Mouse (Mus musculus): ENCODE results near the gene Mogs. TPM values are rescaled to one million over a fixed set of nuclear protein-coding genes. Genes with fewer than 3 reads are reported as not detected.

Gene Mogs
- total and polyA plus RNA-seq, 3 experiments: 57.2 to 78.9 (median 77.3) TPM

- H3K27ac ChIP-seq (ENCODE audit: insufficient read depth, low read depth): no peak overlapping the region
- DNase-seq (ENCODE audit: extremely low read depth): peak; percentile 96
- dilution Hi-C loops (cut with MboI; ENCODE audit: extremely low pct_ligation_motif_present, extremely low pct_unique_long_range_greater_than_20kb, low sequenced_read_pairs): no loop called here
Observed at GRCm38 (mm10) chr6:83124851-83125312, 9.6 kb downstream of the Mogs start.

DNA sequence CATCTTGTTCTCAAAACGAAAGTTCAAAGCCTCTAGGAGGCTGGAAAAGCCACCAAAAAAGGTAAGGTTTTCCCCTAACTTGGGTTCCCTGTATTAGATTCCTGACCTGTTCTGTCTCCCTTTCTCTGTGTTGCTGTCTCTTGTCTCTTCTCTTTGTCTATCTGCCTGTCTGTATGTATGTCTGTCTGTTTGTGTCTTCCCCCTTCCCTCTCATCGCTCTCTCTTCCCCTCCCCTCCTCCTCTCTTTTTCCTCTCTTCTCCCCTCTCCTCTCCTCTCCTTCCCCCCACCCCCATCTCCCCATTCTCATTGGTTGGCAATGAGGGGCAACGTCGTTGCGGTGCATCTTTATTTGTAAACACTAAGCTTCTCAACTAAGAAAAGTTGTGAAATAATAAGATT, 10.0 kb downstream of the Mogs start, which contains the start of gene Ino80b:
TSS of gene Ino80b (minus strand) at position 101 of the 400 bp plus-strand sequence.
- H3K36me3 ChIP-seq (replicated peaks in 1 of 2; ENCODE audit: control insufficient read depth in 1 of 2, insufficient read depth in 1 of 2, low read length in 1 of 2): peaks cover 2 to 8% of the 10 kb centered on the region in 2 experiments
- no peaks in the 10 kb centered on the region for H3K9me3 ChIP-seq (replicated peaks; ENCODE audit: low read length)
- peak within 1 kb of the TSS; percentile 80 to 92 (median 88) for H3K4me3 ChIP-seq (replicated peaks in 1 of 3; ENCODE audit: low read depth in 2 of 3, low read length in 2 of 3, poor library complexity in 1 of 3)
- H3K27me3 ChIP-seq (replicated peaks): no peaks in the 10 kb centered on the region
- TF ChIP-seq RCOR1 (conservative IDR thresholded peaks at IDR 0.05; ENCODE audit: low read depth, low read length): no peak
- dilution Hi-C loops (cut with MboI; ENCODE audit: extremely low pct_ligation_motif_present, extremely low pct_unique_long_range_greater_than_20kb, low sequenced_read_pairs) (no loop called here), in situ Hi-C loops (cut with MboI; ENCODE audit: low pct_ligation_motif_present, low pct_unique_long_range_greater_than_20kb, low sequenced_read_pairs) (no loop called here)
- H3K27ac ChIP-seq (ENCODE audit: insufficient read depth, low read depth): no peak within 1 kb of the TSS
- H3K4me1 ChIP-seq (ENCODE audit: control insufficient read depth in 1 of 2, insufficient read depth in 2 of 2): peaks cover 2 to 37% of the 10 kb centered on the region in 2 experiments
- H3K9ac ChIP-seq (ENCODE audit: insufficient read depth, low read depth): peak within 1 kb of the TSS; percentile 94
- peak within 1 kb of the TSS; percentile 82 for H3K4me2 ChIP-seq (ENCODE audit: insufficient read depth, low read depth, poor library complexity, severe bottlenecking)
- H3K79me2 ChIP-seq (replicated peaks; ENCODE audit: control insufficient read depth, extremely low read depth, insufficient read depth, poor library complexity, severe bottlenecking): no peaks in the 10 kb centered on the region
- no peak for DNase-seq (ENCODE audit: extremely low read depth)

More at GRCm38 (mm10) chr6:83124851-83125312, 9.6 kb downstream of the Mogs start:
- Histone ChIP-seq H3K9ac (ENCODE audit: insufficient read depth, low read depth) (peak overlapping the region; percentile 94), H3K36me3 (replicated peaks in 1 of 2; ENCODE audit: control insufficient read depth in 1 of 2, insufficient read depth in 1 of 2, low read length in 1 of 2) (peaks cover 2 to 9% of the 10 kb centered on the region in 2 experiments), H3K27me3 (replicated peaks) (no peaks in the 10 kb centered on the region), H3K79me2 (replicated peaks; ENCODE audit: control insufficient read depth, extremely low read depth, insufficient read depth, poor library complexity, severe bottlenecking) (no peaks in the 10 kb centered on the region), H3K4me2 (ENCODE audit: insufficient read depth, low read depth, poor library complexity, severe bottlenecking) (peak overlapping the region; percentile 82), H3K9me3 (replicated peaks; ENCODE audit: low read length) (no peaks in the 10 kb centered on the region), H3K4me3 (replicated peaks in 1 of 3; ENCODE audit: low read depth in 2 of 3, low read length in 2 of 3, poor library complexity in 1 of 3) (peak overlapping the region; percentile 80 to 92 (median 88)), H3K4me1 (ENCODE audit: control insufficient read depth in 1 of 2, insufficient read depth in 2 of 2) (peaks cover 6 to 42% of the 10 kb centered on the region in 2 experiments)
- TF ChIP-seq UBTF (IDR thresholded peaks at IDR 0.05; ENCODE audit: low read depth, low read length): no peak
- TF ChIP-seq GABPA (IDR thresholded peaks at IDR 0.05; ENCODE audit: insufficient replicate concordance, low read depth, low read length): peak; percentile 31; the same call in 1 of the 2 replicates
- TF ChIP-seq CTCF (conservative IDR thresholded peaks at IDR 0.05 in 1 of 2, IDR thresholded peaks at IDR 0.05 in 1 of 2; ENCODE audit: low read depth in 2 of 2, low read length in 2 of 2): no peak
- TF ChIP-seq RAD21 (IDR thresholded peaks at IDR 0.05; ENCODE audit: low read depth, low read length): no peak
- no peak for TF ChIP-seq CHD1 (IDR thresholded peaks at IDR 0.05; ENCODE audit: low read depth, low read length)
- TF ChIP-seq JUND (conservative IDR thresholded peaks at IDR 0.05; ENCODE audit: low read depth, low read length): no peak
- no peak for TF ChIP-seq ZMIZ1 (IDR thresholded peaks at IDR 0.05; ENCODE audit: low read depth, low read length)
- TF ChIP-seq E2F4 (IDR thresholded peaks at IDR 0.05; ENCODE audit: insufficient replicate concordance, low read depth, low read length): peak; percentile 33; the same call in 1 of the 2 replicates
- peak; percentile 97 for TF ChIP-seq SIN3A (IDR thresholded peaks at IDR 0.05; ENCODE audit: low read length)
- TF ChIP-seq RCOR1 (conservative IDR thresholded peaks at IDR 0.05; ENCODE audit: low read depth, low read length): peak; percentile 61
- TF ChIP-seq ZKSCAN1 (IDR thresholded peaks at IDR 0.05; ENCODE audit: borderline replicate concordance, low read depth, low read length): no peak
- peak; percentile 42 for TF ChIP-seq MAZ (IDR thresholded peaks at IDR 0.05; ENCODE audit: low read depth, low read length)
- TF ChIP-seq USF2 (conservative IDR thresholded peaks at IDR 0.05; ENCODE audit: low read depth, low read length): no peak
- no peak for TF ChIP-seq USF1 (IDR thresholded peaks at IDR 0.05; ENCODE audit: low read depth, low read length)
- TF ChIP-seq MEF2A (IDR thresholded peaks at IDR 0.05; ENCODE audit: borderline replicate concordance, low read depth, low read length): peak; percentile 76; the same call in 1 of the 2 replicates
- peak; percentile 77; the same call in 1 of the 2 replicates for TF ChIP-seq NELFE (IDR thresholded peaks at IDR 0.05; ENCODE audit: low read depth, low read length)
- TF ChIP-seq TCF12 (IDR thresholded peaks at IDR 0.05; ENCODE audit: low read depth, low read length): peak; percentile 87
- peak; percentile 95 for TF ChIP-seq ELF1 (IDR thresholded peaks at IDR 0.05; ENCODE audit: low read depth, low read length)
- no peak for TF ChIP-seq PAX5 (IDR thresholded peaks at IDR 0.05; ENCODE audit: low read length)
- peak; percentile 66; the same call in 1 of the 2 replicates for TF ChIP-seq IRF4 (IDR thresholded peaks at IDR 0.05; ENCODE audit: low read depth, low read length)
- peak; percentile 83 for TF ChIP-seq POLR2A (IDR thresholded peaks at IDR 0.05; ENCODE audit: low read depth, low read length)
- TF ChIP-seq EP300 (IDR thresholded peaks at IDR 0.05; ENCODE audit: low read length): no peak
- TF ChIP-seq SMC3 (IDR thresholded peaks at IDR 0.05; ENCODE audit: low read depth, low read length): no peak
- peak; percentile 89 for TF ChIP-seq MXI1 (IDR thresholded peaks at IDR 0.05; ENCODE audit: low read depth, low read length)
- peak; percentile 86; the same call in 1 of the 2 replicates for TF ChIP-seq KAT2A (IDR thresholded peaks at IDR 0.05; ENCODE audit: insufficient replicate concordance, low read length)
- no peak for TF ChIP-seq MAFK (IDR thresholded peaks at IDR 0.05; ENCODE audit: insufficient replicate concordance, low read length)
- TF ChIP-seq NRF1 (IDR thresholded peaks at IDR 0.05; ENCODE audit: low read depth, low read length): peak; percentile 65
- TF ChIP-seq JUN (IDR thresholded peaks at IDR 0.05; ENCODE audit: insufficient read depth, low read depth, low read length): peak; percentile 19; the same call in 1 of the 2 replicates
- peak; percentile 34; the same call in 1 of the 2 replicates for TF ChIP-seq BHLHE40 (IDR thresholded peaks at IDR 0.05; ENCODE audit: low read depth, low read length)
- 0 out of 2 replicates have a peak, but pooled peaks have one; percentile 20 for TF ChIP-seq ZNF384 (IDR thresholded peaks at IDR 0.05; ENCODE audit: low read depth, low read length)
- peak; percentile 58; the same call in 1 of the 2 replicates for TF ChIP-seq CHD2 (IDR thresholded peaks at IDR 0.05; ENCODE audit: low read length)
- TF ChIP-seq MAX (IDR thresholded peaks at IDR 0.05; ENCODE audit: low read length): peak; percentile 54
- TF ChIP-seq MYC (IDR thresholded peaks at IDR 0.05; ENCODE audit: low read depth, low read length): peak; percentile 71; the same call in 1 of the 2 replicates
- no peak for TF ChIP-seq ZC3H11A (IDR thresholded peaks at IDR 0.05; ENCODE audit: low read depth, low read length)
- no peak; the same call in 1 of the 2 replicates for TF ChIP-seq ETS1 (conservative IDR thresholded peaks at IDR 0.05; ENCODE audit: low read depth, low read length)
- peak; percentile 29; the same call in 1 of the 2 replicates for TF ChIP-seq POLR2AphosphoS2 (IDR thresholded peaks at IDR 0.05; ENCODE audit: low read depth, low read length)
- TF ChIP-seq TBP (conservative IDR thresholded peaks at IDR 0.05; ENCODE audit: low read depth, low read length): peak; percentile 91
- TF ChIP-seq HCFC1 (IDR thresholded peaks at IDR 0.05; ENCODE audit: low read depth, low read length): peak; percentile 97
- in situ Hi-C loops (cut with MboI; ENCODE audit: low pct_ligation_motif_present, low pct_unique_long_range_greater_than_20kb, low sequenced_read_pairs): no loop called here

All from CH12.LX (cell line).